12 mouse cellular contexts compared by ENCODE assay signal in the genomic region with DNA sequence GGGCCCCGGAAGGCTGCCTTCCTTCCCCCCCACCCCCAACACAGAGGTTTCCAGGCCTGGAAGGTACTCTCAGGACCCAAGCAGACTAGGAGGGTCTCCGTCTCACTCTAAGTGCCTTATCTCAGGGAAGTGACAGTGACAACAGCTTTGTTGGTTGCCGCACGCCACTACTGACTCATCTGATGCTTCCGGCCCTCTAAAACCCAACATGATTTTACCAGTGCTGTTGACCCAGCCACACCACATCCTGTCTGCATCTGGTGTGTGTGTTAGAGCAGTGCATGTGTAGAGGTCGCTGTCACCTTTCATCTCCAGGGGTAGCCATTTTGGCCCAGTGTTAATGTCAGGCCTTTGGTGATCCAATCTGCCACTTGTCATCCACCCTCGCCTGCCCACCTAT.
A peak's percentile ranks its signal among the peaks of the same experiment; 100 is the strongest.
DNase-seq lines count a peak whose midpoint lies in the region; ATAC-seq and TF ChIP-seq lines count a peak whose summit lies in the region.
"Had no signal": no experiment of that assay in that cellular context is flagged by ENCODE, and none has a peak within 500 bp of the region (broad histone marks: within the 10 kb centered on the region; RNA-seq: fewer than 3 reads in every experiment).

No protein-coding gene starts in this region.

- H3K36me3 ChIP-seq in heart, postnatal 0 days (replicated peaks; ENCODE audit: control insufficient read depth, insufficient read depth, low read length): no peaks in the 10 kb centered on the region
- H3K36me3 ChIP-seq in megakaryocyte, embryonic 14.5 days (replicated peaks; ENCODE audit: low read length): no peaks in the 10 kb centered on the region
- H3K36me3 ChIP-seq: midbrain, embryonic 13.5 days had no signal

- no peak for TF ChIP-seq CTCF in heart, postnatal 0 days (IDR thresholded peaks at IDR 0.05; ENCODE audit: low read depth)

- H3K27me3 ChIP-seq in heart, postnatal 0 days (ENCODE audit: control insufficient read depth, insufficient read depth, low read length): peaks cover 36% of the 10 kb centered on the region; the same call in 1 of the 2 replicates
- H3K27me3 ChIP-seq in megakaryocyte, embryonic 14.5 days (replicated peaks): peaks cover 90% of the 10 kb centered on the region

- DNase-seq in heart, postnatal 0 days (ENCODE audit: low spot score): peak; percentile 14
- DNase-seq in heart, postnatal 14 days: no peak
- peak; percentile 89 for DNase-seq in thymus, postnatal 0 days (ENCODE audit: low spot score)
- no peak for DNase-seq in testis, postnatal 14 days (ENCODE audit: low spot score)
- no peak for DNase-seq in kidney, adult 11 months
- DNase-seq: cerebellum, adult 9-10 months; gastrocnemius, adult 2 months had no signal

- H3K4me2 ChIP-seq in heart, postnatal 0 days (ENCODE audit: low read depth, low read length): no peak overlapping the region
- H3K4me2 ChIP-seq: midbrain, embryonic 13.5 days had no signal

- WGBS in heart, postnatal 0 days: 51% methylated on average over 7 of the region's 7 CpGs

- intact Hi-C loops in heart, postnatal 14 days (cut with DNase I): no loop called here

- H3K9me3 ChIP-seq in heart, postnatal 0 days (replicated peaks; ENCODE audit: control insufficient read depth, low read length): no peaks in the 10 kb centered on the region
- no peaks in the 10 kb centered on the region for H3K9me3 ChIP-seq in megakaryocyte, embryonic 14.5 days
- H3K9me3 ChIP-seq: midbrain, embryonic 13.5 days had no signal

- no peak overlapping the region for H3K9ac ChIP-seq in heart, postnatal 0 days (replicated peaks; ENCODE audit: low read depth, low read length)
- H3K9ac ChIP-seq: midbrain, embryonic 13.5 days had no signal

- H3K4me3 ChIP-seq in heart, postnatal 0 days (ENCODE audit: low read depth, low read length): no peak overlapping the region
- peak overlapping the region; percentile 87 for H3K4me3 ChIP-seq in megakaryocyte, embryonic 14.5 days (replicated peaks)
- H3K4me3 ChIP-seq: gastrocnemius, adult 2 months; midbrain, embryonic 13.5 days had no signal

- peak overlapping the region; percentile 21; the same call in 1 of the 2 replicates for H3K27ac ChIP-seq in heart, postnatal 0 days (ENCODE audit: low read depth)
- H3K27ac ChIP-seq: gastrocnemius, adult 2 months; midbrain, embryonic 13.5 days had no signal

- H3K4me1 ChIP-seq in heart, postnatal 0 days (ENCODE audit: control insufficient read depth, insufficient read depth): 0 out of 2 replicates have a peak, but pooled peaks cover 5% of the 10 kb centered on the region
- peaks cover 45% of the 10 kb centered on the region for H3K4me1 ChIP-seq in megakaryocyte, embryonic 14.5 days

- ATAC-seq in heart, postnatal 0 days (ENCODE audit: insufficient read depth, low read depth): peak; percentile 47; the same call in 1 of the 2 replicates
- peak; percentile 94 for ATAC-seq in activated CD4-positive, CD25-positive, alpha-beta regulatory T cell, adult 4 months
- no peak for ATAC-seq in erythroid progenitor cell, adult 5-6 weeks (replicated peaks; ENCODE audit: low FRiP score, poor library complexity, severe bottlenecking)
- ATAC-seq: hindbrain, embryonic 16.5 days; midbrain, embryonic 13.5 days had no signal

- no peak for TF ChIP-seq EP300 in heart, postnatal 0 days (IDR thresholded peaks at IDR 0.05; ENCODE audit: low read depth)

Comparison
In these comparisons a context has a peak if more than half of its experiments do, and no peak if none do; other contexts are left out.
1. DNase-seq: peak in heart, postnatal 0 days (single experiment) and thymus, postnatal 0 days (single experiment); none in heart, postnatal 14 days (0 of 2), testis, postnatal 14 days (single experiment) and kidney, adult 11 months (single experiment).